34 mouse cellular contexts compared by ENCODE assay signal in the genomic region with DNA sequence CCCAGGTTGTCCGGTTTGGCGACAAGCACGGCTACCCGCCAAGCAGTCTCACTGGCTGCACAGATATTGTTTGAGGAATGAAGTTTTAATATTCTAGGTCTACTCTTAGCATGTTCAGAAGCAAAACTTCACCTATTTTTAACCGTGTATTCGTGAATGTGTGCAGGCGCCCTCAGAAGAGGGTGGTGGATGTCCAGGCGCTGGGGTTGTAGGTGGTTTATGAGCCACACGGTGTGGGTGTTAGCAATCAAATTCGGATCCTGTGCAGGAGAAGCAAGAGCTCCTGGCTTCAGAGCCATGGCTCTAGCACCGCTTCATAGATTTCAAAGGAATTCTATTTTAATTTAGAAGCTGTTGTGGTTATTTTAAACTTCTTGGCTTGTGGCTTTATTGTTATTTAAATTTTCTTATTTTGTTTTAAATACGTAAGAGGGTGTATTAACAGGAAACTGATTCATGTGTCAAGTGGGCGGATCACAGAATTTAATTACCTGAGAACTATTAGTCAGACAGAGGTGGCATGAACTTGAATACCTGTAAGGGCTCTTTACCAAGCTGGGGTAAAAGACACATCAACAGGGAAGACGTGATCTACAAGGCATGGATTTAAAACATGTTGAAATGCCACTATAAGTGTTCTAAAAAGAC. TPM values are rescaled to one million over a fixed set of nuclear protein-coding genes. Genes with fewer than 3 reads are reported as not detected.
DNase-seq lines count a peak whose midpoint lies in the region; ATAC-seq lines count a peak whose summit lies in the region.
"Had no signal": no experiment of that assay in that cellular context is flagged by ENCODE, and none has a peak within 500 bp of the region (broad histone marks: within the 10 kb centered on the region; RNA-seq: fewer than 3 reads in every experiment).

No protein-coding gene starts in this region.

- DNase-seq in kidney, postnatal 4 days, result no peak
- DNase-seq in left cerebral cortex, postnatal 36 days (ENCODE audit: low spot score in 2 of 2), result peak; percentile 21 to 43
- DNase-seq in left cerebral cortex, postnatal 10 days (ENCODE audit: extremely low spot score in 1 of 2, low spot score in 2 of 2), result no peak
- peak; percentile 64 for DNase-seq in brain, adult 2 months (ENCODE audit: low read depth, low spot score)
- DNase-seq in adrenal gland, adult 2 months, result no peak
- no peak for DNase-seq in spleen, postnatal 4 days (ENCODE audit: low spot score in 2 of 2)
- DNase-seq: cerebellum, adult 18-20 months; cerebellum, postnatal 25 days; gastrocnemius, postnatal 10 days; heart, adult 18-20 months; kidney, adult 8-10 months had no signal

- H3K36me3 ChIP-seq in kidney, embryonic 15.5 days, result no peaks in the 10 kb centered on the region
- H3K36me3 ChIP-seq: embryonic facial prominence, embryonic 13.5 days; forebrain, embryonic 12.5 days; hindbrain, embryonic 13.5 days; midbrain, embryonic 15.5 days; neural tube, embryonic 12.5 days had no signal

- H3K27me3 ChIP-seq in kidney, embryonic 15.5 days, result no peaks in the 10 kb centered on the region
- H3K27me3 ChIP-seq: embryonic facial prominence, embryonic 13.5 days; forebrain, embryonic 12.5 days; hindbrain, embryonic 13.5 days; midbrain, embryonic 15.5 days; neural tube, embryonic 12.5 days had no signal

- intact Hi-C loops in left cerebral cortex, postnatal 36 days (cut with DNase I), result loop anchor here (2.0 kb wide), 1 partner anchor 23 kb away; no protein-coding TSS in a partner anchor
- intact Hi-C loops in left cerebral cortex, postnatal 10 days (cut with DNase I), result no loop called here

- H3K4me1 ChIP-seq in kidney, embryonic 15.5 days, result 0 out of 2 replicates have a peak, but pooled peaks cover 3% of the 10 kb centered on the region
- H3K4me1 ChIP-seq: embryonic facial prominence, embryonic 13.5 days; forebrain, embryonic 12.5 days; hindbrain, embryonic 13.5 days; midbrain, embryonic 15.5 days; neural tube, embryonic 12.5 days had no signal

- no peak for ATAC-seq in kidney, embryonic 15.5 days (replicated peaks; ENCODE audit: low FRiP score)
- ATAC-seq in CD4-positive, CD25-positive, alpha-beta regulatory T cell, adult 4 months, result peak; percentile 80
- ATAC-seq: midbrain, embryonic 15.5 days had no signal

- H3K9me3 ChIP-seq in kidney, embryonic 15.5 days (replicated peaks), result peaks cover 3% of the 10 kb centered on the region; the same call in 1 of the 2 replicates
- H3K9me3 ChIP-seq: embryonic facial prominence, embryonic 13.5 days; hindbrain, embryonic 13.5 days; midbrain, embryonic 15.5 days; neural tube, embryonic 12.5 days had no signal

- 46% methylated on average over 14 of the region's 14 CpGs for WGBS in kidney, embryonic 15.5 days

- no peak overlapping the region for H3K27ac ChIP-seq in kidney, embryonic 15.5 days
- H3K27ac ChIP-seq: embryonic facial prominence, embryonic 13.5 days; forebrain, embryonic 12.5 days; hindbrain, embryonic 13.5 days; macrophage; midbrain, embryonic 15.5 days; neural tube, embryonic 12.5 days had no signal

- no peak overlapping the region for H3K4me3 ChIP-seq in kidney, embryonic 15.5 days (replicated peaks)
- H3K4me3 ChIP-seq: embryonic facial prominence, embryonic 13.5 days; erythroblast, embryonic 14.5 days; forebrain, embryonic 12.5 days; hindbrain, embryonic 13.5 days; midbrain, embryonic 15.5 days; neural tube, embryonic 12.5 days had no signal

- peak overlapping the region; percentile 32 for H3K4me2 ChIP-seq in kidney, embryonic 15.5 days
- H3K4me2 ChIP-seq: embryonic facial prominence, embryonic 13.5 days; forebrain, embryonic 12.5 days; hindbrain, embryonic 13.5 days; midbrain, embryonic 15.5 days; neural tube, embryonic 12.5 days had no signal

- no peak overlapping the region for H3K9ac ChIP-seq in kidney, embryonic 15.5 days
- H3K9ac ChIP-seq: embryonic facial prominence, embryonic 13.5 days; forebrain, embryonic 12.5 days; hindbrain, embryonic 13.5 days; midbrain, embryonic 15.5 days; neural tube, embryonic 12.5 days had no signal

RNA-seq across cellular contexts. Expression of gene Baz1a, which starts 6.7 kb away (rescaled TPM):
- 25.8 and 26.7 TPM in 2 replicates for polyA plus RNA-seq in kidney, embryonic 15.5 days (2015; fragmentation: Nextera tagmentation; extraction: Ambion mirVana)
- 1 to 10 TPM; 2.4 to 5.3 TPM for total RNA-seq in left cerebral cortex, postnatal 36 days (2021)
- total RNA-seq in left cerebral cortex, postnatal 10 days (2021), result 1 to 10 TPM; 2.3 to 2.9 TPM
- polyA plus RNA-seq in CD4-positive, CD25-positive, alpha-beta regulatory T cell, adult 4 months (2017; shearing (Covaris generic)), result 10 to 100 TPM; 25.3 to 26.2 TPM
- total RNA-seq in adrenal gland, adult 2 months (2021), result 10 to 100 TPM; 16.5 to 37.6 TPM
- 0.44 and 1.4 TPM in 2 replicates for polyA plus RNA-seq in adrenal gland, adult 2 months (2012; rRNA removed)

RNA-seq across cellular contexts. Expression of gene Gm20403, which starts 21.2 kb away (rescaled TPM):
- polyA plus RNA-seq in kidney, embryonic 15.5 days (2015; fragmentation: Nextera tagmentation; extraction: Ambion mirVana), result not detected in 2 replicates
- total RNA-seq in left cerebral cortex, postnatal 36 days (2021), result not detected
- not detected for total RNA-seq in left cerebral cortex, postnatal 10 days (2021)
- not detected for polyA plus RNA-seq in CD4-positive, CD25-positive, alpha-beta regulatory T cell, adult 4 months (2017; shearing (Covaris generic))
- total RNA-seq in adrenal gland, adult 2 months (2021), result not detected
- not detected in 2 replicates for polyA plus RNA-seq in adrenal gland, adult 2 months (2012; rRNA removed)
- total RNA-seq: adrenal gland, adult 18-20 months; adrenal gland, postnatal 4 days; ES-E14; gastrocnemius, postnatal 10 days; heart, adult 18-20 months; heart, postnatal 25 days; layer of hippocampus, adult 18-20 months; layer of hippocampus, postnatal 14 days; liver, adult 2 months had no signal
- polyA plus RNA-seq: C2C12; embryonic facial prominence, embryonic 13.5 days; forebrain, embryonic 12.5 days; heart, embryonic 14.5 days; hindbrain, embryonic 13.5 days; intestine, embryonic 14.5 days; limb, embryonic 11.5 days; liver, adult 2 months; liver, embryonic 16.5 days; lung, embryonic 16.5 days; macrophage; midbrain, embryonic 15.5 days; neural tube, embryonic 12.5 days; thymus, postnatal 0 days had no signal

Comparison
In these comparisons a context has a peak if more than half of its experiments do, and no peak if none do; other contexts are left out.
1. DNase-seq: peak in left cerebral cortex, postnatal 36 days (2 of 2) and brain, adult 2 months (single experiment); none in kidney, postnatal 4 days (0 of 2), left cerebral cortex, postnatal 10 days (0 of 2), adrenal gland, adult 2 months (single experiment) and spleen, postnatal 4 days (0 of 2).